Mouse (Mus musculus): ENCODE data around the gene Lrriq1. TPM values are rescaled to one million over a fixed set of nuclear protein-coding genes. Genes with fewer than 3 reads are reported as not detected.

Lrriq1 gene
- total RNA-seq, 2 experiments from 2014 or later = 4.1 TPM

- no peak overlapping the region for H3K27ac ChIP-seq
- intact Hi-C loops (cut with DNase I) = no loop called here
- H3K4me3 ChIP-seq = no peak overlapping the region
- no peak for TF ChIP-seq CTCF (IDR thresholded peaks at IDR 0.05)
- DNase-seq (ENCODE audit: extremely low spot score in 1 of 2, low spot score in 2 of 2) = no peak
Observed at GRCm38 (mm10) chr10:103114629-103115028, 121.5 kb downstream of the Lrriq1 start.

GRCm38 (mm10) chr10:103108090-103108489 lies 128.0 kb downstream of the Lrriq1 start:
- DNase-seq (ENCODE audit: extremely low spot score in 1 of 2, low spot score in 2 of 2) = no peak
- TF ChIP-seq CTCF (IDR thresholded peaks at IDR 0.05) = peak; percentile 18
- Histone ChIP-seq H3K4me3 (no peak overlapping the region), H3K27ac (no peak overlapping the region)
- intact Hi-C loops (cut with DNase I) = no loop called here

GRCm38 (mm10) chr10:103086101-103086500 lies 150.0 kb downstream of the Lrriq1 start:
- no peak for TF ChIP-seq CTCF (IDR thresholded peaks at IDR 0.05)
- Histone ChIP-seq H3K4me3 (no peak overlapping the region), H3K27ac (no peak overlapping the region)
- intact Hi-C loops (cut with DNase I) = no loop called here
- DNase-seq (ENCODE audit: extremely low spot score in 1 of 2, low spot score in 2 of 2) = no peak

- no peak for TF ChIP-seq CTCF (IDR thresholded peaks at IDR 0.05)
- Histone ChIP-seq H3K27ac (no peak overlapping the region), H3K4me3 (no peak overlapping the region)
- no peak for DNase-seq (ENCODE audit: extremely low spot score in 1 of 2, low spot score in 2 of 2)
- intact Hi-C loops (cut with DNase I) = no loop called here
Observed at GRCm38 (mm10) chr10:103049593-103049992, 186.5 kb downstream of the Lrriq1 start.

GRCm38 (mm10) chr10:103046623-103047022 lies 189.5 kb downstream of the Lrriq1 start:
- intact Hi-C loops (cut with DNase I) = no loop called here
- H3K4me3 ChIP-seq = no peak overlapping the region
- H3K27ac ChIP-seq = no peak overlapping the region
- DNase-seq (ENCODE audit: extremely low spot score in 1 of 2, low spot score in 2 of 2) = no peak
- no peak for TF ChIP-seq CTCF (IDR thresholded peaks at IDR 0.05)

- no peak overlapping the region for H3K4me3 ChIP-seq
- no peak for TF ChIP-seq CTCF (IDR thresholded peaks at IDR 0.05)
- DNase-seq (ENCODE audit: extremely low spot score in 1 of 2, low spot score in 2 of 2) = no peak
- intact Hi-C loops (cut with DNase I) = no loop called here
- H3K27ac ChIP-seq = no peak overlapping the region
Observed at GRCm38 (mm10) chr10:103045019-103045418, 191.1 kb downstream of the Lrriq1 start.

GRCm38 (mm10) chr10:103035002-103035640 lies 201.0 kb downstream of the Lrriq1 start:
- H3K4me3 ChIP-seq = no peak overlapping the region
- no peak overlapping the region for H3K27ac ChIP-seq
- intact Hi-C loops (cut with DNase I) = no loop called here
- no peak for DNase-seq (ENCODE audit: extremely low spot score in 1 of 2, low spot score in 2 of 2)
- TF ChIP-seq CTCF (IDR thresholded peaks at IDR 0.05) = no peak

GRCm38 (mm10) chr10:103030931-103031330 lies 205.2 kb downstream of the Lrriq1 start:
- Histone ChIP-seq H3K4me3 (no peak overlapping the region), H3K27ac (no peak overlapping the region)
- no peak for DNase-seq (ENCODE audit: extremely low spot score in 1 of 2, low spot score in 2 of 2)
- intact Hi-C loops (cut with DNase I) = no loop called here
- no peak for TF ChIP-seq CTCF (IDR thresholded peaks at IDR 0.05)

GRCm38 (mm10) chr10:103029730-103030490 lies 206.2 kb downstream of the Lrriq1 start, which contains the start of gene Alx1:
Gene Alx1, minus strand, starts transcription at chr10:103030215.
- no peak for TF ChIP-seq CTCF (IDR thresholded peaks at IDR 0.05)
- H3K4me3 ChIP-seq = no peak within 1 kb of the TSS

GRCm38 (mm10) chr10:103029132-103029729 lies 206.9 kb downstream of the Lrriq1 start:
- no peak overlapping the region for H3K27ac ChIP-seq
- no peak for TF ChIP-seq CTCF (IDR thresholded peaks at IDR 0.05)
- intact Hi-C loops (cut with DNase I) = no loop called here
- H3K4me3 ChIP-seq = no peak overlapping the region
- no peak for DNase-seq (ENCODE audit: extremely low spot score in 1 of 2, low spot score in 2 of 2)

More at GRCm38 (mm10) chr10:103029730-103030490, 206.2 kb downstream of the Lrriq1 start, which contains the start of gene Alx1:
- H3K27ac ChIP-seq = no peak within 1 kb of the TSS
- no peak for DNase-seq (ENCODE audit: extremely low spot score in 1 of 2, low spot score in 2 of 2)
- intact Hi-C loops (cut with DNase I) = no loop called here

GRCm38 (mm10) chr10:103028253-103029131 lies 207.6 kb downstream of the Lrriq1 start:
- Histone ChIP-seq H3K4me3 (no peak overlapping the region), H3K27ac (no peak overlapping the region)
- TF ChIP-seq CTCF (IDR thresholded peaks at IDR 0.05) = no peak
- no peak for DNase-seq (ENCODE audit: extremely low spot score in 1 of 2, low spot score in 2 of 2)
- intact Hi-C loops (cut with DNase I) = no loop called here

Data from left cerebral cortex, adult 2 months (tissue).